Mouse (Mus musculus) heart, embryonic 14.5 days (tissue): ENCODE measurements around the gene Gprc6a. TPM values are rescaled to one million over a fixed set of nuclear protein-coding genes. Genes with fewer than 3 reads are reported as not detected.

Experiments
- ATAC-seq: fragments of 200-750 bp; cut with Nextera tagmentation; 2 replicates; pipeline ENCODE4 v1.8.0; 2017; ENCODE audit warnings: low read depth, moderate TSS enrichment; ENCODE audit not compliant: insufficient number of reproducible peaks, insufficient read depth, low FRiP score
- H3K27ac ChIP-seq, 2 experiments: fragments of 200-500 bp in 1 of 2; fragments of 300-500 bp in 1 of 2; sonication (generic) in 1 of 2; replicated peaks in 1 of 2; 2 replicates each; pipeline ENCODE4 v1.5.1; 2012 to 2014; ENCODE audit warnings: low read depth in 2 of 2, low read length in 2 of 2, control low read depth in 1 of 2, mild to moderate bottlenecking in 1 of 2, mixed read lengths in 1 of 2; ENCODE audit not compliant: control insufficient read depth in 1 of 2, insufficient read depth in 1 of 2
- H3K27me3 ChIP-seq: fragments of 300-500 bp; sonication (generic); 2 replicates; pipeline ENCODE4 v1.6.1; 2014; ENCODE audit warnings: mild to moderate bottlenecking, low read length, control low read depth; ENCODE audit not compliant: control insufficient read depth, insufficient read depth
- H3K36me3 ChIP-seq: fragments of 300-500 bp; sonication (generic); 2 replicates; pipeline ENCODE4 v1.6.1; 2014; ENCODE audit warnings: mild to moderate bottlenecking, control low read depth, low read length, mixed read lengths; ENCODE audit not compliant: control insufficient read depth, insufficient read depth
- H3K4me1 ChIP-seq, 2 experiments: fragments of 200-500 bp in 1 of 2; fragments of 300-500 bp in 1 of 2; sonication (generic) in 1 of 2; 2 replicates each; pipeline ENCODE4 v1.6.1; 2012 to 2014; ENCODE audit warnings: low read length in 2 of 2, control low read depth in 1 of 2, mixed read lengths in 1 of 2; ENCODE audit not compliant: control insufficient read depth in 2 of 2, insufficient read depth in 2 of 2
- H3K4me2 ChIP-seq: fragments of 300-500 bp; sonication (generic); 2 replicates; pipeline ENCODE4 v1.6.1; 2014; ENCODE audit warnings: mild to moderate bottlenecking, low read length
- H3K4me3 ChIP-seq, 2 experiments: fragments of 200-500 bp in 1 of 2; fragments of 300-500 bp in 1 of 2; sonication (generic) in 1 of 2; 2 replicates each; pipeline ENCODE4 v1.5.1; 2012 to 2014; ENCODE audit warnings: low read length in 2 of 2, mild to moderate bottlenecking in 2 of 2, control low read depth in 1 of 2, low read depth in 1 of 2, moderate library complexity in 1 of 2; ENCODE audit not compliant: control insufficient read depth in 1 of 2, insufficient read depth in 1 of 2
- H3K9ac ChIP-seq: fragments of 300-500 bp; sonication (generic); 2 replicates; pipeline ENCODE4 v1.6.1; 2014; ENCODE audit warnings: mild to moderate bottlenecking, low read length
- H3K9me3 ChIP-seq: fragments of 300-500 bp; sonication (generic); 2 replicates; pipeline ENCODE4 v1.6.1; 2016; ENCODE audit warnings: low read length, control low read depth; ENCODE audit not compliant: control insufficient read depth
- WGBS: fragments of 180-500 bp; shearing (Covaris S2); extraction: QIAGEN DNeasy Blood & Tissue Kit; methylation state at CpG from one replicate; pipeline ENCODE4 v1.1.7; 2014; 5-methylcytosine and 5-hydroxymethylcytosine counted together
- polyA plus RNA-seq: library from polyadenylated mRNA; unstranded; fragments of >200 nt; fragmentation: Nextera tagmentation; extraction: Ambion mirVana; gene quantifications from 2 replicates; pipeline ENCODE4 v1.2.1, GENCODE M21; 2014

Gprc6a gene
- polyA plus RNA-seq, 1 experiment from 2014 or later, result not detected

GRCm38 (mm10) chr10:51609741-51610425 is 21.4 kb downstream of the Gprc6a start:
- H3K9ac ChIP-seq, result no peak overlapping the region
- 62% methylated on average over 4 of the region's 4 CpGs for WGBS
- no peaks in the 10 kb centered on the region for H3K27me3 ChIP-seq
- H3K9me3 ChIP-seq, result no peaks in the 10 kb centered on the region
- no peak overlapping the region for H3K27ac ChIP-seq
- ATAC-seq, result no peak
- H3K36me3 ChIP-seq, result no peaks in the 10 kb centered on the region
- no peaks in the 10 kb centered on the region for H3K4me1 ChIP-seq
- H3K4me2 ChIP-seq, result no peak overlapping the region
- no peak overlapping the region for H3K4me3 ChIP-seq

GRCm38 (mm10) chr10:51596928-51597635 is 34.2 kb downstream of the Gprc6a start:
- 76% methylated on average over 9 of the region's 9 CpGs for WGBS
- Histone ChIP-seq H3K27me3 (no peaks in the 10 kb centered on the region), H3K27ac (no peak overlapping the region), H3K9ac (no peak overlapping the region), H3K9me3 (no peaks in the 10 kb centered on the region), H3K4me2 (no peak overlapping the region), H3K4me3 (no peak overlapping the region), H3K4me1 (no peaks in the 10 kb centered on the region), H3K36me3 (no peaks in the 10 kb centered on the region)
- no peak for ATAC-seq

DNA sequence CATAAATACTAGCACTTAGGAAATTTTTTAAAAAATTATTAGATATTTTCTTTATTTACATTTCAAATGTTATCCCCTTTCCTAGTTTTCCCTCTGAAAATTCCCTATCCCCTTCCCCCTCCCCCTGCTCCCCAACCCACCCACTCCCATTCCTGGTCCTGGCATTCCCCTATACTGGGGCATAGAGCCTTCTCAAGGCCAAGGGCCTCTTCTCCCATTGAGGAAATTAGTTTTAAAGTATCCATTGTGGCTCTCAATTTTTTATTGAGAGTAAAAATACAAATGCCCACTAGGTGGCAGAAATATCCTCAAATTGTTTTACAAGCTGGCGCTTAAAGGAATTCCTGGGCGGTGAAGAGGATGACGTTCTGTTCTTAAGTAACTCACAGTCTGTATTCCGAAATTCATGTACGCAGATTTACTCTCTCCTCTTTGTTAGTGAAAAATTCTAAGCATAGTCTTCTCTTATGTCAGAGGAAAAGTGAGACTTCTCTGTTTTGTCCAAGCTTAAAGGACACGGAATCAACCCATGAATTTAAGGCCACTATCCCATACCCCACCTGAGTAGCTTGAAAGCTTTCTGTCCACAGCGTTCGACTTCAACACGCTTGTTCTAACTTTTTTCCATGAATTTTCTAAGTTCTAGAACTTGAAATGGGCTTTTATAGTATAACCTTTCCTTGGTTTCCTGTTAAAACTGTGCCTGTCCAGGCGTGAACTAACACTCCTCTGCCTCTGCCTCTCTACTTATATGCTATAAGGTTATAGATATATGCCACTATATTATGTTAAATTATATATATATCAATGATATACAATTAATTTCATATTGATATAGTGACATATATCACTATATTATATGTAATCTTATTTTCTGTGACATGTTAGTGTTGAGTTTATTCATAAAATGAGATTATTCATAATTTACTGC is 36.0 kb downstream of the Gprc6a start:
- Histone ChIP-seq H3K9ac (no peak overlapping the region), H3K9me3 (no peaks in the 10 kb centered on the region), H3K4me1 (no peaks in the 10 kb centered on the region), H3K4me3 (no peak overlapping the region), H3K36me3 (no peaks in the 10 kb centered on the region), H3K4me2 (peak overlapping the region; percentile 42; the same call in 1 of the 2 replicates), H3K27me3 (0 out of 2 replicates have a peak, but pooled peaks cover 2% of the 10 kb centered on the region), H3K27ac (no peak overlapping the region)
- WGBS, result 39% methylated on average over 10 of the region's 10 CpGs
- no peak for ATAC-seq

DNA sequence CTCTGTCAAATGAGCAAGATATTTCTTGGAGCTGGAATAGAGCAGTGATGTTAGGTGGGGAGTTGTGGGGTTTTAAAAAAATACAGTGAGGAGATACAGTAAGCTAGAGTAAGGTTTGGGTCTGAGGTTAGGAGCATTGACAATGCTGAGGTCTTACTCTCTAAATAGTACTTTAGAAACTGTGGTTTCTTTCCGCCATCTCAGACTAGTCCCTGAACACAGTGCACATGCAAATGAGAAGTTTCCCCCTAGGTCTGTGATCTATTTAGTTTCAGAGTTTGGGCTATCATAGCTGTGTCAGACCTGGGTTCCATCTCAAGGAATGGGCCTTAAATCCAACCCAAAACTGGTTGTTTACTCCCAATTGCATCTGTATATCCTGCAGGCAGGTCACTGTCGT is 39.7 kb downstream of the Gprc6a start:
- no peak overlapping the region for H3K27ac ChIP-seq
- 0 out of 2 replicates have a peak, but pooled peaks cover 4% of the 10 kb centered on the region for H3K27me3 ChIP-seq
- no peak for ATAC-seq
- no peaks in the 10 kb centered on the region for H3K9me3 ChIP-seq
- no peak overlapping the region for H3K4me3 ChIP-seq
- WGBS, result 77% methylated on average over 2 of the region's 2 CpGs
- H3K4me2 ChIP-seq, result no peak overlapping the region
- peaks cover 0 to 2% of the 10 kb centered on the region in 2 experiments; a peak in 1 of 4 replicates for H3K4me1 ChIP-seq
- H3K36me3 ChIP-seq, result no peaks in the 10 kb centered on the region
- no peak overlapping the region for H3K9ac ChIP-seq

DNA sequence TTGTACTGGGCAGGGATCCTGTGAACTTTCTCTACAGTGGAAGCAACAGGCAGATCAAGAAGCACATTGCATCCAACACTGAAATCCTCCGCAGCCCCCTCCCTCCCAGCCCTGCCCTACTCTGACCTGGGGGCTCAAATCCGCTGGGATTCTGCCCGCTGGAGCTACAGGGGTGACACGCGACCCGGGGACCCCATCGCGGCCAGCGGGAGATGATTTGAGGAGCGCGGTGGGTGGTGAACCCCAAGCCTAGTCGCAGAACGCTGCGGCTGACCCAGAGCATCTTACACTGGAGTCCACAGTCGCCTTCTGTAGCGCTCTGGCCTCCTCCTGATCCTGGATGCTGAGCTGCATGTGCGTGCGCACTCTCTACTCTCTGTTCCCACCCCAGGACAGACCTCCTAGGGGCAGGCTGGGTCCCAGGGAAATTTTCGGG is 41.1 kb downstream of the Gprc6a start, which contains the start of gene Fam162b:
Gene Fam162b, minus strand, starts transcription at position 379 of the 436 bp plus-strand sequence.
- Histone ChIP-seq H3K27me3 (0 out of 2 replicates have a peak, but pooled peaks cover 4% of the 10 kb centered on the region), H3K27ac (no peak within 1 kb of the TSS), H3K36me3 (no peaks in the 10 kb centered on the region), H3K9me3 (no peaks in the 10 kb centered on the region), H3K4me3 (peak within 1 kb of the TSS; percentile 33 to 39), H3K4me2 (peak within 1 kb of the TSS; percentile 64), H3K4me1 (peaks cover 0 to 2% of the 10 kb centered on the region in 2 experiments; a peak in 1 of 4 replicates), H3K9ac (peak within 1 kb of the TSS; percentile 35; the same call in 1 of the 2 replicates)
- 0 out of 2 replicates have a peak, but pooled peaks have one; percentile 26 for ATAC-seq
- WGBS, result 3% methylated on average over 19 of the region's 19 CpGs

DNA sequence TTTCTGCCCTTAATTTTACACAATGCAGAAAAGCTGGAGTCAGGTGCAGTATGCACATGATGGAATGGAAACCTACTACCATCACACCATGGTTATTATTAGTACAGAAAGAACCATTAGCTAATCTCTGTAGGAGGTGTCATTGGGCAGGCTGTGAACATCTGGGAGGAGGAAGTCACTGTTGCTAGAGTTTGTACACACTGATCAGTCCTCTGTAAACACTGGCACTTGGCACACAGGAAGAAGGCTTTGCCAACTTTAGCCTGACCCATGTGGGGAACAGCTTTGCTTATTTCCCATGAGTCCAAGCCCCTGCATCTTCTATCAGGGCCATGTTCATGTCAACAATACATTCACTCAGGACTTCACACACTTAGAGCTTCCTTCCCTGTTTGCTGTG is 46.3 kb downstream of the Gprc6a start:
- Histone ChIP-seq H3K4me3 (no peak overlapping the region), H3K4me1 (peaks cover 0 to 2% of the 10 kb centered on the region in 2 experiments; a peak in 1 of 4 replicates), H3K9ac (no peak overlapping the region), H3K27ac (no peak overlapping the region), H3K4me2 (no peak overlapping the region), H3K27me3 (no peaks in the 10 kb centered on the region), H3K36me3 (no peaks in the 10 kb centered on the region), H3K9me3 (no peaks in the 10 kb centered on the region)
- no peak for ATAC-seq

GRCm38 (mm10) chr10:51584378-51584777 is 46.9 kb downstream of the Gprc6a start:
- Histone ChIP-seq H3K4me1 (no peaks in the 10 kb centered on the region), H3K27me3 (no peaks in the 10 kb centered on the region), H3K36me3 (no peaks in the 10 kb centered on the region), H3K4me3 (no peak overlapping the region), H3K9ac (no peak overlapping the region), H3K9me3 (no peaks in the 10 kb centered on the region), H3K27ac (no peak overlapping the region), H3K4me2 (no peak overlapping the region)
- ATAC-seq, result no peak
- 69% methylated on average over 1 of the region's 1 CpGs for WGBS
